Mouse (Mus musculus): ENCODE results near the gene Pla2g4b.

Pla2g4b gene

GRCm38 (mm10) chr2:120015882-120016281 lies 17.3 kb upstream of the Pla2g4b start:
- no peak for DNase-seq (ENCODE audit: low read depth)

DNA sequence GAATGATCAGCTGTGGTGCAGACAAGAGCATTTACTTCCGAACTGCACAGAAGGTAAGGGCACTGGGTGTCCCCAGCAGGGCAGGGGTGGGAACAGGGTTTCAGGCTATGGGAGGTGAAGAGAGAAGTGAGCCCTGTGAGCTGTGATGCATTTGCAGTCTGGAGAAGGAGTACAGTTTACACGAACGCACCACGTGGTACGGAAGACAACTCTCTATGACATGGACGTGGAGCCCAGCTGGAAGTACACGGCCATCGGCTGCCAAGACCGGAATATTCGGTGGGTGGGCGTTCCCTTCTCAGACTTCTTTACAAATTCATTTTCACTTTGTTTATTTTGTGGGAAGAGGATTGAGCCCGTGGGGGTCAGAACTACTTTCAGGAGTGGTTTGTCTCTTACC lies 15.6 kb upstream of the Pla2g4b start:
- no peak for DNase-seq (ENCODE audit: low read depth)

DNA sequence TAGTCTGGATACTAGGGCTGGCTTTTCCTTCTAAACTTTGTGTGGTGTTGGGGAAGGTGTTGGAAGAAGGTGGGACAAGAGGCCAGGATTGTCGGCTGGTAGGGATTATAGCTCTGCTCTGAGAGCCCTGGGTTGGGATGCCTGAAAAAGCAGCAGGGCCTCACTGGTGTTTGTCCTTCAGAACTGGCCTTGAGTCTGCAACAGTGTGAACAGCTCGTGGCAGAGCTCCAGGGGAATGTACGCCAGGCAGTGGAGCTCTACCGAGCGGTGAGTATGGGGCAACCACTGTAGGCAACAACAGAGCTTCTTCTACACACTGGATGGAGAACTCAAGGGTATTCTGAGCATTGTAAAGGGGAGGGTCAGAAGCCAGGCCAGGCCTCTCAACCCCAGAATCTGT lies 8.9 kb upstream of the Pla2g4b start:
- DNase-seq (ENCODE audit: low read depth), result no peak

- peak; percentile 95 for DNase-seq (ENCODE audit: low read depth)
Measured at GRCm38 (mm10) chr2:120026984-120027949, 6.0 kb upstream of the Pla2g4b start, which contains the start of the genes Jmjd7 and Gm28042. Jmjd7 (plus strand) TSS chr2:120027483. Gm28042 (plus strand) TSS chr2:120027493.

DNA sequence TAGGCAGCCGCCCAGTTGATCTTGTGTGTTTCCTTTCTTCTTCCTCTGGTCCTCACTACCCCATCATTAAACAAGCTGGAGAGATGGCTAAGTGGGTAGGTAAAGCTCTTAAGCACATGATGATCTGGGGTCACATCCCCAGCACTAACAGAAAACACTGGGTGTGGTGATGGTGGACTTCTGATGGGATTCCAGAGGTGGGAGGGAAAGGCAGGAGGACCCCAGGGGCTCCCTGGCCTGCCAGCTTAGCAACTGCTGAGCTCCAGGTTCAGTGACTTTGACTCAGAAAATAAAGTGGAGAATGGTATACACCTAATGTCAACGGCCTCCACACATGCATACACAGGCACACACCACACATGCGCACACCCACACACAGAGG lies 5.3 kb upstream of the Pla2g4b start:
- DNase-seq (ENCODE audit: low read depth), result no peak

GRCm38 (mm10) chr2:120030380-120030779 lies 2.8 kb upstream of the Pla2g4b start:
- DNase-seq (ENCODE audit: low read depth), result no peak

- no peak for DNase-seq (ENCODE audit: low read depth)
Measured at GRCm38 (mm10) chr2:120033726-120034125, 509 bp downstream of the Pla2g4b start.

DNA sequence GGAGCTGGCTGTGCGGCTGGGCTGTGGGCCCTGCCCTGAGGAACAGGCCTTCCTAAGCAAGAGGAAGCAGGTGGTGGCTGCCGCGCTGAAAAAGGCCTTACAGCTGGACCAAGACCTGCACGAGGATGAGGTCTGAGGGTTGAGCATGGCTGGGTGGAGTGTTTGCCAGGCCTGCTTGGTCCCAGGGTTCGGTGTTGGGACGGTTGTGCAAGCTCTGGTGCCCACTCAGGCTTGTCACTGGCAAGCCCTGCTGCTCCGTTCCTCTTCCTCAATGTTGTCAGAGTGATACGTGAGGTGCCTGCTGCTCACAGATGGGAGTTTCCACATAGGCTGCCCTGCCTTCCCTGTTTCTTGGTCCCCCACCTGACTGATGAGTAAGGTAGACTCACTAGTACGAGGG lies 4.5 kb downstream of the Pla2g4b start:
- DNase-seq (ENCODE audit: low read depth), result no peak

DNA sequence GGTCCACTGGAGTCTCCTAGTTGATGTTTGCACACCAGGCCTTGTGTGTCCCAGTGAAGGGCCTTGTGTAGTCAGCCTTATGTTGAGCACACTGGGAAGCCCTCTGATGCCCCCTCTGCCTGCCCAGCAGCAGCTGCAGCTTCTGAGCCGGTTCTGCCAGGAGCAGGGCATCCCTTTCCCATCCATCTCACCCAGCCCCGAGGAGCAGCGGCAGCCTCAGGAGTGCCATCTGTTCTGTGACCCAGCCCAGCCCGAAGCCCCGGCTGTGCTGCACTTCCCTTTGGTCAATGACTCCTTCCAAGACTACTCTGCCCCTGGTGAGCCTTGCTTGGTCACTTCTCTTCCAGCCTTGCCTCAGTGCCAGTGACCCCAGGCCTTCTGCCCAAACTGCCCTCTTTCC lies 7.8 kb downstream of the Pla2g4b start:
- DNase-seq (ENCODE audit: low read depth), result no peak

DNA sequence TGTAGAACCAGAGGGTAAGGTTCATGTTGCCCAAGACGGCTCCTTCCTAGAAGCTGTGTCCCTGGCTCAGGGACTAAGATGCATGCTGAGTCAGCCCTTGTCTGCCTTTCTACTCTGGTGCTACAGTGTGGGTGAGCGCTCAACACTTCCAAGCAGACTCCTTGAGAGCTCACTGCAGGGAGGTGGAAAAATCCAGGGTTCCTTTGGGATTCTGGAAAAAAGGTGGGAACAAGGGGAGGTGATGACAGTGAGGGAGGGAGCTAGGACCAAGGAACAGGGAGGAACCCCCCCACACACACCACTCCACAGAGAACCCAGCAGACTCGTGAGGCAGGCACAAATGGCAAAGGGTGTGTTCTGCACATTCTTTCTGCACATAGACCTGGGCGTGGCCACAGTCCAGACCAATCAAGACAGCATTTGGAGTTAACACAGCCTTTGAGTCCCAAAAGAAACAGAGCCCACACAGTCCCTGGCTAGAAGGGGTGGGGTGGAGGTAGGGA lies 10.9 kb downstream of the Pla2g4b start:
- no peak for DNase-seq (ENCODE audit: low read depth)

- no peak for DNase-seq (ENCODE audit: low read depth)
Measured at GRCm38 (mm10) chr2:120044676-120045075, 11.5 kb downstream of the Pla2g4b start.

DNA sequence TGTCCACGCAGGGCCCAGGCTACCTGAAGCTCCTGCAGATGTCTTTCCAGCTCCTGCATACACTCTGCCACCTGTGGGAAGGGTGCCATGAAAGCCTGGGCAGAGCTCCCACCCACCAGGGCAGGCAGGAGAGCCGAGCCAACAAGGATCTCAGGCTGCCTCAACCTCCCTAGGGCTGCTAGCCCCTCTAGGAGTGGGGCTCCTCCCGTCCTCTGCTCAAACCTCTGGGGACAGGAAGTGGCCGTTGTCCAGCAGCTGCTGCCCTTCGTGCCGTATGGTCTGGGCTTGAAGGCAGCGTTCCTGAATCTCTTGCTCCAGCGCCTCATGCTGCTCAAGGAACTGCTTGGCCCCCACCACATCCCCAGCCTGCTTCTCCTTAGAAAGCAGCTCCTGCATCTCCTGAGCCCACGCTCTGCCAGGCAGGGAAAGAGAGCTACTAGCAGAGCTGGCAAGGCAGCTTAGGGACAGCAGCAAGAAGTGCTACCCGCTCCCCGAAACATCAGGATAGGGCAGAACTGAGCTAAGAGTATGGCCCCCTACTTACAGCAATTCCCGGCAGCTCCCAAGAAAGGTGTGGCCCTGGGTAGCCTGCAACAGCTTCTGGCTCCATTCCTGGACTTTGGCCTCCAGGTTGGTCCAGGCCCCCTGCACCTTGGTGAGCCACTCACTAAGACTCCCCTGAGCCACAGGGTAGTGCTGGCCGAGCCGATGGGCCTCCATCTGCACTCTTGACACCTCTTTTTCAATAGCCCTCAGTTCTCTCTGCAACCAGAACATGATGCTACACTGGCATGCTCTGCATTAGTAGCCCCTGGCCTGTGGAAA lies 13.5 kb downstream of the Pla2g4b start:
- no peak for DNase-seq (ENCODE audit: low read depth)

- no peak for DNase-seq (ENCODE audit: low read depth)
Measured at GRCm38 (mm10) chr2:120048173-120048572, 15.0 kb downstream of the Pla2g4b start.

DNA sequence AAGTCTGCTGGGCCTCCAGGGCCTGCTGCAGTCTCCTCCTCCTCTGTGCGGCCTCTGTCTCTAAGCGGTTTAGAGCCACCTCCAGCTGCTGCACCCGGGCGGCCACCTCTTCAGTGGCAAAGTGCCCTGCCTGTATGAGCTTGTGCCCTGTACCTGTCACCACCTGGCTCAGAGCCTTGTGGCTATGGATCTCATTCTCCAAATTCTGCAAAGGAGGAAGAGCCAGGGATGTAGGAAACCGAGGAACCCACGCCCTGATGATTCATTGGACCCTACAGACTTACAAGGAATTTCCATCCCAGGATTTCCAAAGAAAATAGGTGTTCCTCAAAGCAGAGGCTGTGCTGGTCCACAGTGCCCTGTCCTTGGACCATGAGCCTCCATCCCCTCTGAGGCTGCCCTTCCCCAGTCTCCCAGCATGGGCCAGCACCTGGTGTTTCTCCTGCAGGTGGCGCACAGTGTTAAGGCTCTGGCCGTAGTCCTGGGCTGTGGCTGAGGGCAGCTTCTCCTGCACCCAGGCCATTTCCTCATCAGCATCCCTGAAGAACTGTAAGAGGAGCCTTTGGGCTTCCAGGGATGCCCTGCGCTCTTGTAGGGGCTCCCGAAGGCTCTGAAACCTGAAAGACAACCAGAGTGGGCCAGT lies 16.5 kb downstream of the Pla2g4b start:
- DNase-seq (ENCODE audit: low read depth), result no peak

GRCm38 (mm10) chr2:120051405-120051804 lies 18.2 kb downstream of the Pla2g4b start:
- no peak for DNase-seq (ENCODE audit: low read depth)

GRCm38 (mm10) chr2:120054771-120055552 lies 21.7 kb downstream of the Pla2g4b start:
- no peak for DNase-seq (ENCODE audit: low read depth)

- no peak for DNase-seq (ENCODE audit: low read depth)
Measured at GRCm38 (mm10) chr2:120055923-120056322, 22.7 kb downstream of the Pla2g4b start.

DNA sequence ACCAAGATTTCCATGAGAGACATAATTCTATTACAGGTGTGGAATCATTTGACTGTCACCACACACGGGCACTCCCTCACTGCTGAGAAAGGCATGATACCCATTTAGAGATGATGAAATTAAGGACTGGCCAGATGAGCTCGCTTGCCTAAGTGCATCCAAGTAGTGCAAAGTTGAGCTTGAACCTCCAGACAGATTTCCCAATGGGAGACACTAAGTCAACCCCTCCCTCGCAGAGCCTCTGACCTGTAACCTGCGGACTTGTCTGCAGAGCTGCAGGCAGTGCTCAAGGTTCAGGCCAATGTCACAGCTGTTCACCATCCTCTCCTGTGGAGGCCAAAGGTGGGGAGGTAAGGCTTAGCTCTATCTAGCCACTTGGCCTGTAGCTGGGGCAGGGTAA lies 25.6 kb downstream of the Pla2g4b start:
- no peak for DNase-seq (ENCODE audit: low read depth)

DNA sequence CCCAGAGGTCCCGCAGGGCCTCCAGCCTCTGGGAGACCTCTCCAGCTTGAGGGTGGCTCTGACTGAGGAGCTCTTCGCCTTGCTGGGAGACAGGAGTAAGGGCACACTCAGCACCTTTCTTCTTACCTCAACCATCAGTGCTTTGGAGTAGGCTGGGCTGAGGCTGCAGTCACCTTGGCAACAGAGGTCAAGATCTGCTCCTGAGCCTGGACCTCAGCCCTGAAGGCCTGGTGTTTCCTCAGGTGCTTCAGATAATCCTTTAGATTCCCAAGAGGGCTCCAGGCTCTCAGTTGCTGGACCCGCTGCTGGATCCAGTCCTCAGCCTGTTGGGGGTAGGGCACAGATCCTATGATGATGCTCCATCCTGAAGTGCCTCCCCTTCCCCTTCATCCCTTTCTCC lies 26.2 kb downstream of the Pla2g4b start:
- DNase-seq (ENCODE audit: low read depth), result no peak

DNA sequence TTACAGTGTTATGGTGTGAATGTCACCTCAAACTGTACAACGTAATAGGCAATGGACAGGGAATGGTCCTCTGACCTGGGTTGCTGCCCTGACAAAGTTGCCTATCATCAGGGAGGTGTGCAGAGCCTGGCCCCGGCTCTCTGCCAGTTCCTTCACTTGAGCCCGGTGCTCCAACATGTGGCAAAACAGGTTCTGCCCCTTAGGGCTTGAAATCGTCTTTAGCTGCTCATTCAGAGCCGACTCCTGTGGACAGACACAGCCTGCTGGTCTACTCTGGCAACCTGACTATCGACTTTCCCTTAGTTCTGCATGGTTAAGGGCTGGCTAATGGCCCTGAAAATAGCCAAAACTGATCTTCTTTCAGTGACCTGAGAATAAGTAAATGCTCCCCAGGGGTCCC lies 27.0 kb downstream of the Pla2g4b start:
- DNase-seq (ENCODE audit: low read depth), result no peak

- no peak for DNase-seq (ENCODE audit: low read depth)
Measured at GRCm38 (mm10) chr2:120060651-120061050, 27.4 kb downstream of the Pla2g4b start.
